Mouse (Mus musculus) left cerebral cortex, postnatal 25 days (tissue): ENCODE measurements around the gene Ctse. TPM values are rescaled to one million over a fixed set of nuclear protein-coding genes. Genes with fewer than 3 reads are reported as not detected.
"Not testable (repeated sequence)": the region's sequence is repeated elsewhere in the genome, so short reads cannot be mapped to it uniquely, and the experiment has no call there.

Source experiments
- DNase-seq, 2 experiments: peaks; one replicate each; pipeline ENCODE4 v3.0.0; 2022; ENCODE audit warnings: low spot score in 2 of 2, mixed read lengths in 1 of 2
- intact Hi-C: fragments of 180-260 bp; cut with DNase I; formaldehyde crosslinking; loops from one replicate; pipeline ENCODE4 v1.15.1; 2025
- total RNA-seq, 2 experiments: library from RNA; stranded (reverse); gene quantifications; 2 replicates each; pipeline ENCODE4 v1.2.3; 2021

The Ctse gene
- total RNA-seq = not detected

DNA sequence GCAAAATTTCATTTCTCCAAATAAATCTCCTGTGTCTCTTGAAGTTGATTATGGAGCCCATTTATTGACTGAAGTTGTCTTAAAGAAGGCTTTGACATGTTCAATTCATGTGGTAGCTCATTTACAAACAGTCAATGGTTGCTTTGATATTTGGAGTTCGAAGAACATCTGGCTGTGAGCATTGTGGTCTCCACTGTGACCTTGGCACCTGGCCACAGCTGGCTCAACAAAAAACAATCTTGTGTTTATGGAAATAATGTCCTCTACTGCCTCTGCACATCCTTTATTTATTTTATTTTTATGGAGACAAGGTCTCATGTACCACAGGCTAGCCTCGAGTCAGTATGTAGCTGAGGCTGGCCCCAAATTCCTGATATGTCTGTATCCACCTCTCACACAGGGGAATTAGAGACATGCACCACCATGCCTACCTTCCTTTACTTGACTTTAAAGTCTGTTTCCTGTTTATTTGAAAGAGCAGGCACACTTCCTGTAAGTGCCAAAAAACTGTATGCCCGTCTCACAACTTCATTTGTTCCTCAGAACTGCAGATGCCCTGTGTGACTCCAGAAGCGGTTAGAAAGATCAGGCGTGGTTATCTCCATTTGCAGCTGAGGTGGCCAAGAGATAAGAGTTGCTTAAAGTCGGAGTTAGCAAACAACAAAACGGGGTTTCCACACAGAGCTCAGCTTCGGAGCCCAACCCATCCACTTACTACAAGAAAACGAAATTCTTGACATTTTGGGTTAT, at the start of gene Ctse:
Gene Ctse (plus strand): TSS at position 516 of the 750 bp plus-strand sequence.
- intact Hi-C loops = no loop called here
- no peak for DNase-seq

DNA sequence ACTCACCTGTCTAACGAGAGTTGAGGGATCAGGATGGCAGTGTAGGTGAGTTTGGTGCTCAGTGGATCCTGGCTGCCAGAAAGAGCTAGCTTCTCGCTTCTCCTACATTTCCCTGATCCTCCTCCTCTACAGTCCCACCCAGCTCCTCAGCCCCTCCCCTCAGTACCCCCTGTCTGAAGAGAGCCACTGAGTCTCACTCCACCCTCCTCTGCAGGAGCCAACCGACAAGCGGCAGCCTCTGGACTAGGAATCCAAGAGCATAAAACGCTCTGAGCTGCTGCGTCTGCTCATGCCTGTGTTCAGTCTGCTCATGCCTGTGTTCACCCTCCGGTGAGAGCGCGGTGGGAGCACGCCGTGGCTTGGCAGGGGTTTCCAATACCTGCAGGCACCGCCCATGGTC, 39.2 kb upstream of the Ctse start, which contains the start of gene Avpr1b:
Gene Avpr1b (plus strand): TSS at position 335 of the 400 bp plus-strand sequence.
- DNase-seq = no peak
- intact Hi-C loops = no loop called here

DNA sequence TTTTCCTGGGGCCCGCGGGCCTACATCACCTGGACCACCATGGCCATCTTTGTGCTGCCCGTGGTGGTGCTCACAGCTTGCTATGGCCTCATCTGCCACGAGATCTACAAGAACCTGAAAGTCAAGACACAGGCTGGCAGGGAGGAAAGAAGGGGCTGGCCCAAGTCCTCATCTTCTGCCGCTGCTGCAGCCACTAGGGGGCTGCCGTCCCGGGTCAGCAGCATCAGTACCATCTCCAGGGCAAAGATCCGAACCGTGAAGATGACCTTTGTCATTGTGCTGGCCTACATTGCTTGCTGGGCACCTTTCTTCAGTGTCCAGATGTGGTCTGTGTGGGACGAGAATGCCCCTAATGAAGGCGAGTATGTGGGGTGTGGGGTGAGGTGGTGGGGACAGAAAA, 37.8 kb upstream of the Ctse start:
- intact Hi-C loops = no loop called here
- DNase-seq = no peak

DNA sequence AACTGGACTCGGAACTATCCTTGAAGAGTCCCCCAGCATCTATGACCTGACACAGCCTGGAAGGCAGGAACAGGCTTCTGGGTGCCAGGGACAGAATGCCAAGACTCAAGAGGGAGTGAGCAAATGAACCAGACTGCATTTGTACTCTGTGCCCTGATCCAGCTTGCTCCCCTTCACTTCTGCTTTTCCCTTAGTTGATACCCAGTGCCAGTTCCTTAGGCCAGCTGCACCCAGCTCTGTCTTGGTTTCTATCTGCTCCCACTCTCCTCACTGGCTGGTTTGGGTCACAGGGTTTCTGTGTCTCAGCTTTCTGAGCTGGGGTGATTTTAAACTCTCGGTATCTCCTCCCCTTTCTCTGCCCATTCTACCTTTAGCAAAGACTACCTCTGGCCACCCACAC, 31.4 kb upstream of the Ctse start:
- DNase-seq = no peak
- intact Hi-C loops = no loop called here

DNA sequence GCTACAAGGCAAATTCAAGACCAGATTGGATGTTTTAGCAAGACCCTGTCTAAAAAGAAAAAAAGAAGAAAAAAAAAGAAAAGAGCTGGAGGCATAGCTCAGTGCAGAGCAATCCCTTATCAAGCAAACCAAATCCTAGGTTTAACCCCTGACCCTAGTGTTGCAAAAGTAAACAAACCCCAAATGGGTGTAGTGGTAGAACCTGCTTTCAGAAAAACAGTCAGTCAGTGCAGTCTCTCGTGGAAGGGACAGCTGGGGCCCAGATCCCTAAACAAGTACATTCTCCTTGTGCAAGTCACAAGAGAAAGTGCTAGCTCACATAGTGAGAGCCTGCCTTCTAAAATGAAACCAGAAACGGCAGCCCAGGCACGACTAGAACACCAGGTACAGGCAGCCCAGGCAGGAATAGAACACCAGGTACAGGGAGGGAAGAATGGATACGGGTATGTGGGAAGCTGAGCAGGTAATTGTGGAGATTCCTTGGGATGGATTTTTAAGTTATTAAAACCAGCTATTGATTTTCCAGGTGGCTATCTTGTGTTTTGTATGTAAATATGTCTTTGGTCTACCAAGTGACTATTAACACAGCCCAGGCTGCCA, 25.4 kb upstream of the Ctse start:
- intact Hi-C loops = loop anchor here (5.0 to 10.0 kb wide), 2 partner anchors 45 to 152 kb away; no protein-coding TSS in a partner anchor
- no peak for DNase-seq

DNA sequence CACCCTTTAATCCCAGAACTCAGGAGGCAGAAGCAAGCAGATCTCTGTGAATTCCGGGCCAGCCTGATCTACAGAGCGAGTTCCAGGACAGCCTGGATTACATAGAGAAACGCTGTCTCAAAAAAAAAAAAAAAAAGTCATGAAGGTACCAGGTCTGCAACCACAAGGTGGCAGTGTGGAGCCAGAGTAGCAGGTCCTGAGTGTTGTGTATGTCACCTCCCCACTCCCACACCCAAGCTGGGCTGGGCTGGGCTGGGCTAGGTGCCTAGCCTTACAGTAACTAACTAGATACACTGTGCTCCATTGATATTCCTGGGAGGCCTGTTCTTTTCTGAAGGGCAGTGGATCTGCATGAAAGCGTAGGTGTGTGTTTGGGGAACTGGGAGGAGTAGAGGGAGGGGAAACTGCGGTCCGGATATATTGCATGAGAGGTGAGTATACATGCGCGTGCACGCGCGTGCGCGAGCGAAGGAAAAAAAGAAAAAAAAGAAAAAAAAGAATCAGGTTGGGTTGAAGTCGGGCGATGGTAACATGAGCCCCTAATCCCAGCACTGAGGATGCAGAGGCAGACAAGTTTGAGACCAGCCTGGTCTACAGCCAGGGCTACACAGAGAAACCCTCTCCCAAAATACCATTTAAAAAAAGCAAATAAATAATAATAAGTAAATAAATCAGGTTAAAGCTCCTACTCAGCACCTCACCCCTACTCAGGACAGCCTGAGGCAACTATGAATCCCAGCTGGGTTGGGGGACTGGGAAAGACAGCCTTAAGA, 24.6 kb upstream of the Ctse start:
- peak; percentile 67 to 70 for DNase-seq
- intact Hi-C loops = loop anchor here (5.0 to 10.0 kb wide), 2 partner anchors 44 to 151 kb away; no protein-coding TSS in a partner anchor

DNA sequence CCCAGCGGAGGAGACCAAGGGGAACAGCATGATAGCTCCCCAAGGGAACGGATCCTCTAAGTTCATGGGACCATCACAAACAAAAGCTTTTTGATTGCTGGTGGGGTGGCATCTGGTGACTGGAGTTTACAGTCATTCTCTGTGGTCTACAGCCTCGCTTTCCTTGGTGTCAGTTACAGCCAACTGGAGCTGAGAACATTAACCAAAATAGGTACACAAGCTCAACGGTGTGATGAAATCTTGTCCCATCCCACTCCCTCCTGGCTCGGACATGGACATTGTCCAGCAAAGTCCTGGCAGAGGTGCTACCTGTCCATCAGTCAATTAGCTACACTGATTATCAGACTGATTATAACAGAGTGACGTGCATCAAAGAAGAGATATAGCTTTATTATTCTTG, 23.5 kb upstream of the Ctse start:
- DNase-seq = no peak
- intact Hi-C loops = loop anchor here (5.0 to 10.0 kb wide), 2 partner anchors 43 to 150 kb away; no protein-coding TSS in a partner anchor

DNA sequence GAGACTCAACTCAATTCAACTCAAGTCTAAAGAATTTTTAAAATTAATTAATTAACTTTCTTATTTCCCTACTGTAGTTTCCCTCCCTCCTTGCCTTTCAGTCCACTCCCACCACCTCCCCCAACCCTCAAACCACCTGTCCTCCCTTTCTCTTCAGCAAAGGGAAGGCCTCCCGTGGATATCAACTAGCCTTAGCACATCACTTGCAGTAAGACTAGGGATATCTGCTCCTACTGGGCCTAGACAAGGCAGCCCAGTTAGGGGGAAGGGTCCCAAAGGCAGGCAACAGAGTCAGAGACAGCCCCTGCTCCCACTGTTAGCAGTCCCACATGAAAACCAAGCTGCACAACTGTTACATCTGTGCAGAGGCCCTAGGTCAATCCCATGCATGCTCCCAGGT, 22.0 kb upstream of the Ctse start:
- intact Hi-C loops = loop anchor here (10.0 kb wide), 1 partner anchor 149 kb away; no protein-coding TSS in a partner anchor
- no peak for DNase-seq

DNA sequence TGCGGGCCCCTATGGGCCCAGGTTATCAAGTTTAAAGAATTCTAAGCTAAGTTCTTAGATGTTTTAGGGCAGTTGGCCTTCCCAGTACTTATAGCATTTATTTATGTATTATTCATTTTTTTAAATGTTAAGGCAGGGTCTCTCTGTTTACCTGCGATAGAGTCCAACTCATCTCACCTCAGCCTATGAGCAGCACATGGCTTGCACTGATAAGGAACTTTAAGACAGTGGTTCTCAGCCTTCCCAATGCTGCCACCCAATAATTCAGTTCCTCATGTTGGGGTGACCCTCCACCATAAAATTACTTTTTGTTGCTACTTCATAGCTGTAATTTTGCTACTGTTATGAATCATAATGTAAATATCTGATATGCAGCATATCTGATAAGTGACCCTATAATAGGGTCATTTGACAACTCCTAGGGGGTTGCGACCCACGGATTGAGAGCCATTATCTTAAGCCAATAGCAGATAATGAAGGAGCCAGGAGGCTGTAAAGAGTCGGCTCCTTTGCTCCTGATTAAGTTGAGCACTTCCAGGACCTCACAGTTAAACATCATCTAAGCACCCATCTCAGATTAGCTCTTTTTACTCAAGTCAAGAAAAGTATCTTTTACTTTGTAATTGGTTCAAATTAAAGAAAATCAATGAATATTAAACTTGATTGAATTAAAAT, 21.4 kb upstream of the Ctse start:
- DNase-seq = no peak
- intact Hi-C loops = loop anchor here (10.0 kb wide), 1 partner anchor 148 kb away; no protein-coding TSS in a partner anchor

DNA sequence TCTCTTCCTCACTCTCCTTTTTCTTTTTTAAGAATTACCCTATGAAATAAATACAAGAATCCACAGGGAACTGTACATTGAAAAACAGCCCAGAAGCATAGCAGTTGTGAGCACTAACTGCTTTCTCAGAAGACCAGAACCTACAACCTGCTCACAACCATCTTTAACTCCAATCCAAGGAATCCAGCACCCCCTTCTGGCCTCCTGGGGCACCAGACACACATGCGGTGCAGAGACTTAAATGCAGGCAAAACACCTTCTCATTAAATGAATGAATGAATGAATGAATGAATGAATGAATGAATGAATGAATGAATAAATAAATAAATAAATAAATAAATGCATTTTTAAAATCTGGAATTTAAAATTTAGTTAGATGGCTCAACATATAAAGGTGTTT, 19.5 kb upstream of the Ctse start:
- intact Hi-C loops = loop anchor here (10.0 kb wide), 1 partner anchor 146 kb away; no protein-coding TSS in a partner anchor
- peak in 1 of 2 experiments; percentile 8 for DNase-seq

DNA sequence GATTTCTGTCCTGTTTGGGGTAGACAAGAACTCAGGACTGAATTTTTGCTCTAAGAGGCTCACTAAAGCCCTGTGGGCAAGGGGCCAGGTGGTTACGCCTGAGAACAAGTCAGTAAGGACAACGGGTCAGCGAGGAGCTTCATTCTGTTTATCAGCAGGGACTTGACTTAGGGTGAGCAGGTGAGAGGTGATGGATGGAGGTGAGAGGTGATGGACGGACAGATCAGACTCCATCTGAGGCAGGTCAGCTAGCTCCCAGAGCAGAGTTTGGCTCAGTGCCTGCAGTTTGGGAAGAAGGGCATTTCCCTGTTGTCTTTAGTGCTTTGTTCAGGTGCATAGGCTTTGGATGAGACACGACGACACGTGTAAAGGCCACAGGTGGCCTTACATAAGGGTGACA, 18.8 kb upstream of the Ctse start:
- intact Hi-C loops = loop anchor here (10.0 kb wide), 1 partner anchor 145 kb away; no protein-coding TSS in a partner anchor
- DNase-seq = no peak

DNA sequence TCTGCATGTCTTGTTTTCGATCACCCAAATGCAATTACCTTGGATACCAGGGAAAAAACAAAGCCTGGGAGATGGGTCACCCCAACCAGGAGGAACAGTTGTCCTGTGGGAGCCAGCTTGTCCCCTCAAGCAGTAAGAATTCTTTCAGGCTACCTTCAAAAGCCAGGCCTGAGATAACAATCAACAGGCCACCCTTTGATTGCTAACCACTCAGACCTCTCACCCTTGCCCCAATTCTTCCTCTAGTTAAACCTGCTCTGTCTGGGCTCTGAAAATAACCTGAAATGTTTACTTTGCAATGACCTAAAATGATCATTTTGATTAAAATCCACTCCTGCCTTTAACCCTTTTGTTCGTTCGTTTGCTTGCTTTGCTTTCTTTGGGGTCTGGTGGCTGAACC, 14.5 kb upstream of the Ctse start:
- intact Hi-C loops = loop anchor here (5.0 kb wide), 1 partner anchor 49 kb away; no protein-coding TSS in a partner anchor
- DNase-seq = no peak

DNA sequence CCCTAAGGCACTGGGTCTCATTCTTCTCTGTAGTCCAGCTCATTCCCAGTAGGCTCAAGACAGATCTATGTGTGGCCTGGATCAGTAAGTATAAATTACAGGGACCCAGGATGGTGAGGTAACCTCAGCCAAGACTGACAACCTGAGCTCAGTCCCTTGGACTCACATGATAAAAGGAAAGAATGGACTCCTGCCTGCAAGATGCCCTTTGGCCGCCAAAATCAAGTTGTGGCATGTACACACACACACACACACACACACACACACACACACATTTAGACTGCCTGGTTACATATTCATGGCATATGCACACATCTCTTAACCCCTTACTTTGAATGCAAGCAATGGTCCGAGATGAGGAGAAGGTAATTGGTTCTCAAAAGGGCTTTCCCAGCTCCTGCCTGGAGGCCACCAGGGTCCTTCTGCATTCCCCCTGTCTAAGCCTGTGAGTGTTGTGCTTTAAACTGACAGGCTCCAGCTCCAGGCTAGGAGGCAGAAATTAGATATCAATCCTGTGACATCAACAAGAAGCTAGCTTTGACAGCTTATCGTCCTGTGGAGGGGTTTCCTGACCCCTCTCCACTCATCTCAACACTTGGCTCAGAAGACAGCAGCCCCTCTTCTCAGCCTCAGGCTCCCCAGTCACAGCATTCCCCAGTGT, 13.8 kb upstream of the Ctse start:
- no peak for DNase-seq
- intact Hi-C loops = loop anchor here (5.0 kb wide), 1 partner anchor 48 kb away; no protein-coding TSS in a partner anchor

DNA sequence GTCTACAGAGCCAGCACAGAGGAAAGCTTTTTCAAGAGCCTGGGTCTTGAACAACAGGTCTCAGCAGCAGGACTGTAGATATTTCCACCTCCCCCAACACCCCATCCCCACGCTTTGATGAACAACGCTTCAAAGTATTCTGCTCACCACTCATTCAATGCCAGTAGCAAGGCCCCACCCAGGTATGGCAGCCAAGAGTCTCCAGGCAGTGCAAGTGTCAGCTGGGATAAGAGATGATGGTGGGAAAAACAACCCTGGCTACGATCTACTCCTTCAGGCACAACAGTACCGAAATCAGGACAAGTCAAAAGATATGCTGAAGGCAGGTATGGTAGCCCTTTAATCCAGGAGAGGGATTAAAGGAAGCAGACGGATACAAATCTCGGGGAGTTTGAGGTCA, 11.9 kb upstream of the Ctse start:
- intact Hi-C loops = no loop called here
- DNase-seq = no peak

DNA sequence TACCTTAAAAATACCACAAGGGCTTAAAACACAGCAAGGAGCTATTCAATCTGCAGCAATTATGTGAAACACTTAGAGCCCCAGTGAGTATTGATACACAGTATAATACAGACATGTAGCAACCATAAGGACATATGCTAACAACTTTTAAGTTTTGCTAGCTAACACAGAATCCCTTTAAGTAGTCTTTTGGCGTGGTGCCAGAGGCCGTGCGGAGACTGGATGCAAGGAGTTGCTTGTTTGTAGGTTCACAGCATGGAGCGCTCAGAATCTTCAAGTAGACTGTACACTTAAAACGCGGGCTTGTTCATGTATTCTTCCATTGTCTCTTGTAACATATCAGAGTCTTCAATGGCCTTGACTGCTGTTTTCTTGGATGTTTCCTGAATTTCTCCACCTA, 5.9 kb upstream of the Ctse start:
- intact Hi-C loops, DNase-seq: not testable (repeated sequence)

DNA sequence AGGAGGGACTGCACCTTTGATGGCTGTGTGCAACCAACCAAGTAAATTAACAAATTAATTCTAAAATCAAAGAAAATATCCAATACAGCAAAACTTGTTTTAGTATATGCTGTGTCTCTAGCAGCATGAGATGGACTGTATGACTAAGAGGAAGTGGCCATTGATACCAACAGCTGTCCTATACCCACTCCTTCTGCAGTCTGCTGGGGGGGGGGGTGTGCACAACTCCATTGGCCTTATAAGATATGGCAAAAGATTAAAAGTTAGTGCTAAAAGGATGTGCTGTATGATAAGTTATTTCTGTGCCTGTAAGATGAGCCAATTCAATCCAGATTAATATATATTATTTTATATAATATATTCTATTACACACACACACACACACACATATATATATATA, 3.6 kb upstream of the Ctse start:
- intact Hi-C loops = no loop called here
- DNase-seq = no peak

DNA sequence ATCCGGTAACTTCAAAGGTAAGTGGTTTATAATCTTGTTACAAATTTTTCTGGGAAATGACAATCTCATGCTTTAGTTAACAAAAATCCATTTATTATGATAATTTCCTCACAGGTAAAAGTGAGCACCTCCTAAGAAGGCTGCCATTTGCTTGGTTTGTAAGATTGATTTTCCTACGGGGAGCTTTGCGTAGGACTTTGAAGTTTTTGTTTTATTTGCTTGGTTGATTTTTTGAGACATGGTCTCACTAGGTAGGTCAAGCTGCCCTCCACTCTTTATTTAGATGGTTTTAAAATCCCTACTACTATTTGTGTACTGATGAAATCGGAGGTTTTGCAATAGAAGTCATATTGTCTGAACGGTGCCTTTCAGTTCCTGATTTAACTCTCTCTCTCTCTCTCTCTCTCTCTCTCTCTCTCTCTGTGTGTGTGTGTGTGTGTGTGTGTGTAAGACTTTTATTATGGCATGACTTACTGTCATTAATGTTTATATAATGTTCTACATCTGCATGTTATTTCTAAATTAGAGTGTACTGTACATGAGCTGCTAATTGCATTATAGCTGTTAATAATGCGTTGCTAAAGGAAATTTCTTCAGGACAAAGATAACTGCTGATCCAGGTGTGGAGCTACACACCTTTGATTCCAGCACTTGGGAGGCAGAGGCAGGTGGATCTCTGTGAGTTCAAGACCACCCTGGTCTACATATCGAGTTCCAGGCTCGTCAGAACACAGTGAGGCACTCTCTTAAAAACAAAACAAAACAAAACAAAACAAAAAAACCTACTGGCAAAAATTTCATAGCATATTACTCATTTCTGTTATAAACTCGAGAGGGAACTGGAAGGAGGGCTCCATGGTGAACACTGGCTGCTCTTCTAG, 675 bp downstream of the Ctse start:
- intact Hi-C loops = no loop called here
- no peak for DNase-seq

DNA sequence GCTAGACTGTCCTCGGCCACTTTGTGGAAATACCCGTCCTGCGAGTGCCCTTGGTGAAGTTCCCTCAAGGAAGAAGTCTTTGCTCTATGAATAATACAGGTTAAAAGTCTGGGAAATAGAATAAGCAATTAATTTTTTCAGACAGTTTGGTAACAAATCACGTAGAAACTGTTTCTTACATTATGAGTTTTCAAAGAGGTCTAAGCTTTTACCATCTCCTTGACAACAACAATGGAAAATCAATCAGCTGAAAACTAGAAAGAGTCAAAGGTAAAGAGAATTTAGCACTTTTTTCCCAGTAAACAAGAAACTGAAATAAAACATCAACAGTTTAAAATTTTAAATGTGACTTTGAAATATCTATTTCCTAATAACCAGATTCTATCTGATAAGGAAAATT, 2.0 kb downstream of the Ctse start:
- no peak for DNase-seq
- intact Hi-C loops = no loop called here
